Mouse (Mus musculus) MEL (cell line): ENCODE results near the gene Gm42715. TPM values are rescaled to one million over a fixed set of nuclear protein-coding genes. Genes with fewer than 3 reads are reported as not detected.

Source experiments
- DNase-seq: peaks from one replicate; pipeline ENCODE4 v3.0.0; 2011; ENCODE audit warnings: low read depth, low spot score
- H3K27ac ChIP-seq: 2 replicates; pipeline ENCODE4 v1.5.1; 2012; ENCODE audit warnings: low read depth, mild to moderate bottlenecking, control low read depth, low read length, moderate library complexity; ENCODE audit not compliant: control insufficient read depth
- H3K27me3 ChIP-seq, 2 experiments: fragments of 150-350 bp in 1 of 2; sonication (generic) in 1 of 2; 2 replicates each; pipeline ENCODE4 v1.6.1; 2012; ENCODE audit warnings: low read length in 2 of 2, mild to moderate bottlenecking in 2 of 2, improper control_type of control experiment in 1 of 2, moderate library complexity in 1 of 2; ENCODE audit not compliant: insufficient read depth in 2 of 2, control insufficient read depth in 1 of 2
- H3K36me3 ChIP-seq, 2 experiments: 2 replicates each; pipeline ENCODE4 v1.6.1; 2012 to 2014; ENCODE audit warnings: low read length in 2 of 2, improper control_type of control experiment in 1 of 2, inconsistent platforms in 1 of 2, mild to moderate bottlenecking in 1 of 2; ENCODE audit not compliant: insufficient read depth in 2 of 2, control insufficient read depth in 1 of 2
- H3K4me1 ChIP-seq, 2 experiments: fragments of 150-350 bp in 1 of 2; sonication (generic) in 1 of 2; 2 replicates each; pipeline ENCODE4 v1.6.1; 2012; ENCODE audit warnings: low read length in 2 of 2, improper control_type of control experiment in 1 of 2, mild to moderate bottlenecking in 1 of 2; ENCODE audit not compliant: insufficient read depth in 2 of 2, control insufficient read depth in 1 of 2
- H3K4me3 ChIP-seq, 2 experiments: fragments of 150-350 bp in 1 of 2; sonication (generic) in 1 of 2; 2 replicates each; pipeline ENCODE4 v1.5.1; 2012; ENCODE audit warnings: low read depth in 2 of 2, low read length in 2 of 2, mild to moderate bottlenecking in 2 of 2, moderate library complexity in 2 of 2, control low read depth in 1 of 2, improper control_type of control experiment in 1 of 2; ENCODE audit not compliant: control insufficient read depth in 1 of 2, insufficient read depth in 1 of 2
- H3K79me2 ChIP-seq: 2 replicates; pipeline ENCODE4 v1.6.1; 2012; ENCODE audit warnings: mild to moderate bottlenecking, low read length, moderate library complexity; ENCODE audit not compliant: control insufficient read depth, poor library complexity, insufficient read depth
- H3K9ac ChIP-seq: 2 replicates; pipeline ENCODE4 v1.6.1; 2012; ENCODE audit warnings: low read depth, mild to moderate bottlenecking, control low read depth, low read length, moderate library complexity; ENCODE audit not compliant: control insufficient read depth, poor library complexity, severe bottlenecking
- H3K9me3 ChIP-seq: fragments of 150-350 bp; sonication (generic); replicated peaks from 2 replicates; pipeline ENCODE4 v1.6.1; 2012; ENCODE audit warnings: mild to moderate bottlenecking, low read length, improper control_type of control experiment, moderate library complexity; ENCODE audit not compliant: insufficient read depth
- CHD1 ChIP-seq: IDR thresholded peaks from 2 replicates; pipeline ENCODE4 v1.6.1; 2012; ENCODE audit warnings: low read depth, mild to moderate bottlenecking, inconsistent platforms, low read length, improper control_type of control experiment
- CHD2 ChIP-seq: IDR thresholded peaks from 2 replicates; pipeline ENCODE4 v1.6.1; 2011; ENCODE audit warnings: low read length, improper control_type of control experiment
- EP300 ChIP-seq, 2 experiments: IDR thresholded peaks; 2 replicates each; pipeline ENCODE4 v1.6.1; 2011; ENCODE audit warnings: improper control_type of control experiment in 2 of 2, low read length in 2 of 2, low read depth in 1 of 2, mild to moderate bottlenecking in 1 of 2
- ETS1 ChIP-seq: IDR thresholded peaks from 2 replicates; pipeline ENCODE4 v1.6.1; 2012; ENCODE audit warnings: low read depth, mild to moderate bottlenecking, inconsistent platforms, low read length, improper control_type of control experiment, moderate library complexity
- GATA1 ChIP-seq: IDR thresholded peaks from 2 replicates; pipeline ENCODE4 v1.6.1; 2011; ENCODE audit warnings: low read depth, low read length, improper control_type of control experiment
- MAZ ChIP-seq: IDR thresholded peaks from 2 replicates; pipeline ENCODE4 v1.6.1; 2012; ENCODE audit warnings: low read depth, mild to moderate bottlenecking, inconsistent platforms, low read length, improper control_type of control experiment
- MXI1 ChIP-seq: IDR thresholded peaks from 2 replicates; pipeline ENCODE4 v1.6.1; 2011; ENCODE audit warnings: mild to moderate bottlenecking, low read depth, low read length, improper control_type of control experiment
- MYB ChIP-seq: IDR thresholded peaks from 2 replicates; pipeline ENCODE4 v1.6.1; 2011; ENCODE audit warnings: mild to moderate bottlenecking, low read depth, low read length, improper control_type of control experiment
- NELFE ChIP-seq: IDR thresholded peaks from 2 replicates; pipeline ENCODE4 v1.6.1; 2011; ENCODE audit warnings: low read depth, low read length, improper control_type of control experiment
- RAD21 ChIP-seq: IDR thresholded peaks from 2 replicates; pipeline ENCODE4 v1.6.1; 2011; ENCODE audit warnings: mild to moderate bottlenecking, low read depth, low read length, improper control_type of control experiment
- RCOR1 ChIP-seq: IDR thresholded peaks from 2 replicates; pipeline ENCODE4 v1.6.1; 2012; ENCODE audit warnings: low read depth, mild to moderate bottlenecking, inconsistent platforms, low read length, improper control_type of control experiment
- SIN3A ChIP-seq: IDR thresholded peaks from 2 replicates; pipeline ENCODE4 v1.6.1; 2012; ENCODE audit warnings: low read length, improper control_type of control experiment, inconsistent platforms
- SMC3 ChIP-seq: IDR thresholded peaks from 2 replicates; pipeline ENCODE4 v1.6.1; 2011; ENCODE audit warnings: low read depth, low read length, improper control_type of control experiment
- TAL1 ChIP-seq: IDR thresholded peaks from 2 replicates; pipeline ENCODE4 v1.6.1; 2012; ENCODE audit warnings: mild to moderate bottlenecking, inconsistent platforms, low read length, moderate library complexity, mixed read lengths
- TCF12 ChIP-seq: IDR thresholded peaks from 2 replicates; pipeline ENCODE4 v1.6.1; 2014; ENCODE audit warnings: low read depth, mild to moderate bottlenecking, inconsistent platforms, low read length, improper control_type of control experiment, moderate library complexity
- UBTF ChIP-seq: IDR thresholded peaks from 2 replicates; pipeline ENCODE4 v1.6.1; 2012; ENCODE audit warnings: low read depth, mild to moderate bottlenecking, inconsistent platforms, low read length, improper control_type of control experiment, moderate library complexity, borderline replicate concordance; ENCODE audit not compliant: insufficient read depth
- ZNF384 ChIP-seq: IDR thresholded peaks from 2 replicates; pipeline ENCODE4 v1.6.1; 2012; ENCODE audit warnings: low read depth, mild to moderate bottlenecking, inconsistent platforms, low read length, improper control_type of control experiment
- polyA plus RNA-seq, 2 experiments: library from polyadenylated mRNA; stranded (reverse) in 1 of 2; unstranded in 1 of 2; fragments of >175 nt in 1 of 2; fragments of >200 nt in 1 of 2; gene quantifications; 2 replicates each; pipeline versions ENCODE4 v1.2.1 to v1.2.4; 2012; ENCODE audit warnings: low replicate concordance in 2 of 2, low read depth in 1 of 2; ENCODE audit not compliant: insufficient read length in 2 of 2, insufficient read depth in 1 of 2, missing spikeins in 1 of 2
- total RNA-seq: library from RNA; depleted of rRNA; stranded (reverse); fragments of 300-350 nt; gene quantifications from 2 replicates; pipeline ENCODE4 v1.2.3, GENCODE M21; 2012

The Gm42715 gene
- total and polyA plus RNA-seq, 3 experiments, result 9.0 to 25.4 TPM; not detected in 1

DNA sequence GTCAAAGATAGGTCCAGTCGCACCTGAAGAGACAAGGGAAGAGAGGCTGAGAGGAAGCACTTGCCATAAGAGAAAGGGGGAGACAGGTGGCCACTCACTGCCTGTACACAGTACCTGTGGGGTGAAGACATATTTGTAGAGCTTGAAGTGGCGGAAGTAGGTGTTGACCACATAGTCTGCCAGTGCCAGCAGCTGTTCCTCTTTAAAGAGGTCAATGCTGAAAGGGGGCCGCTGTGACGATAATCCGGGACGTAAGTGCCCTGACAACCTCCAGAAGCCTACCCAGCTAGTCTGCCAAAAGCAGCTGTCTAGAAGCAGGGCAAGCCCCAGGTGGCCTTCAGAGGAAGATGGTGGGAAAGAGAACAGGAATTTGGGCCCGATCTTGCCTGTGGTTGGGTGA lies 65.6 kb downstream of the Gm42715 start:
- H3K9ac ChIP-seq, result no peak overlapping the region
- H3K27me3 ChIP-seq, result no peaks in the 10 kb centered on the region
- H3K4me1 ChIP-seq, result peaks cover 6 to 33% of the 10 kb centered on the region in 2 experiments; a peak in 3 of 4 replicates
- H3K4me3 ChIP-seq, result no peak overlapping the region
- no peak for TF ChIP-seq RAD21
- TF ChIP-seq SMC3, result no peak
- TF ChIP-seq CHD1, result no peak
- no peak for TF ChIP-seq ETS1
- no peak for TF ChIP-seq MAZ
- no peak for TF ChIP-seq NELFE
- no peak for TF ChIP-seq ZNF384
- TF ChIP-seq, all 39 proteins: peak for 0
- peaks cover 0 to 30% of the 10 kb centered on the region in 2 experiments; a peak in 2 of 4 replicates for H3K36me3 ChIP-seq
- H3K27ac ChIP-seq, result 0 out of 2 replicates have a peak overlapping the region, but pooled peaks have one; percentile 35
- no peaks in the 10 kb centered on the region for H3K9me3 ChIP-seq
- DNase-seq, result no peak
- peaks cover 12% of the 10 kb centered on the region for H3K79me2 ChIP-seq

DNA sequence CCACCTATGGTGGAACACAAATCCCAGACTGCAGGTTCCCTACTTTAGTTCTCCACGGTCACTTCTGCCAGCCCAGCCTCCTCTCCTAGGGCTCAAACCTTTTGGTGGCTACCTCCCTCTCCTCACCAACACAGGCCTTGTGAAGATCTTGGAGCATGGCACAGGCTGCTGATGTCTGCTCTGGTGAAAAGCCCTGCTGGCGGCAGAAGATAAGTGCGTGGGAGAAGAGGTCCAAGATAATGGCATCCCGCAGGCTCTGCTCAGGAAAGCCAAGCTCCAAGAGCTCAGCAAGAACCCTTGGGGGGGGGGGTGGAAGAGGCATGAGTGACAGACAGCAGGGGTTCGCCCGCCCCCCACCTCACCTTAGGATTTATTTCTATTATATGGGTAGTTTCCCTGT lies 66.8 kb downstream of the Gm42715 start:
- H3K9me3 ChIP-seq, result no peaks in the 10 kb centered on the region
- no peak overlapping the region for H3K4me3 ChIP-seq
- no peaks in the 10 kb centered on the region for H3K27me3 ChIP-seq
- TF ChIP-seq TAL1 (peak; percentile 82), ETS1 (0 out of 2 replicates have a peak, but pooled peaks have one; percentile 35), MYB (no peak), SIN3A (peak; percentile 58; the same call in 1 of the 2 replicates), UBTF (no peak), RCOR1 (no peak; the same call in 1 of the 2 replicates), MXI1 (peak; percentile 31; the same call in 1 of the 2 replicates), TCF12 (peak; percentile 86), EP300 (IDR thresholded peaks at IDR 0.05; ENCODE audit: low read depth in 1 of 2, low read length in 2 of 2) (peak; percentile 82 to 90), GATA1 (peak; percentile 79), CHD2 (no peak), SMC3 (0 out of 2 replicates have a peak, but pooled peaks have one; percentile 18)
- TF ChIP-seq, all 39 proteins: peak for 8
- Histone ChIP-seq H3K36me3 (peaks cover 0 to 30% of the 10 kb centered on the region in 2 experiments; a peak in 2 of 4 replicates), H3K4me1 (peaks cover 6 to 33% of the 10 kb centered on the region in 2 experiments; a peak in 3 of 4 replicates), H3K27ac (peak overlapping the region; percentile 35), H3K9ac (no peak overlapping the region), H3K79me2 (peaks cover 12% of the 10 kb centered on the region)
- DNase-seq, result peak; percentile 76
